Mouse (Mus musculus): Measurements from ENCODE around the gene Tomm22. TPM values are rescaled to one million over a fixed set of nuclear protein-coding genes. Genes with fewer than 3 reads are reported as not detected.

Tomm22 gene
- polyA plus RNA-seq, 1 experiment from 2014 or later: 134 TPM

GRCm38 (mm10) chr15:79695516-79695915 lies 24.9 kb downstream of the Tomm22 start:
- Histone ChIP-seq H3K27me3 (no peaks in the 10 kb centered on the region), H3K36me3 (replicated peaks) (peaks cover 37% of the 10 kb centered on the region), H3K4me1 (replicated peaks) (peaks cover 69% of the 10 kb centered on the region), H3K9ac (peak overlapping the region; percentile 61; the same call in 1 of the 2 replicates), H3K27ac (replicated peaks) (peak overlapping the region; percentile 95), H3K4me2 (peak overlapping the region; percentile 92), H3K9me3 (replicated peaks) (no peaks in the 10 kb centered on the region), H3K4me3 (replicated peaks) (peak overlapping the region; percentile 96)
- 6% methylated on average over 3 of the region's 3 CpGs for WGBS (ENCODE audit: insufficient replicate concordance)
- peak; percentile 21 for ATAC-seq (ENCODE audit: insufficient read depth)

DNA sequence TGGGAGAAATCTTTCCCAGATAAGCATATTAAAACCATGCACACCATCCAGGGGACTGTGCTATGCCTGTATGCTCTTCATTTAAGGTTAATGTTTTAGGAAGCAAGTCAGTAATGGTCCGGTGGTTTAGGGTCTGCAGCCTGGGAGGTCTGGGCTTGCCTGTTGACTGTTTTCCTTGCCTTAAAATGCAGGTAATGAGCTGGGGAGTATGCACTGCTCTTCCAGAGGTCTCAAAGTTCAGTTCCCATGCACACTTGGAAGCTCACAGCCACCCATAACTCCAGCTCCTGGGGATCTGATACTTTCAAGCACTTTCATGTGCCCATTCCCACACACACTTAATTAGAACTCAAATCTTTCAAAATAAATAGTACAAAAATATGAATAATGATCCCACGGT lies 25.8 kb downstream of the Tomm22 start:
- H3K4me2 ChIP-seq: peak overlapping the region; percentile 92; the same call in 1 of the 2 replicates
- H3K4me1 ChIP-seq (replicated peaks): peaks cover 66% of the 10 kb centered on the region
- no peaks in the 10 kb centered on the region for H3K27me3 ChIP-seq
- peak overlapping the region; percentile 3; the same call in 1 of the 2 replicates for H3K9ac ChIP-seq
- peaks cover 37% of the 10 kb centered on the region for H3K36me3 ChIP-seq (replicated peaks)
- no peaks in the 10 kb centered on the region for H3K9me3 ChIP-seq (replicated peaks)
- H3K27ac ChIP-seq (replicated peaks): peak overlapping the region; percentile 95
- 84% methylated on average over 2 of the region's 2 CpGs for WGBS (ENCODE audit: insufficient replicate concordance)
- ATAC-seq (ENCODE audit: insufficient read depth): no peak
- no peak overlapping the region for H3K4me3 ChIP-seq (replicated peaks)

DNA sequence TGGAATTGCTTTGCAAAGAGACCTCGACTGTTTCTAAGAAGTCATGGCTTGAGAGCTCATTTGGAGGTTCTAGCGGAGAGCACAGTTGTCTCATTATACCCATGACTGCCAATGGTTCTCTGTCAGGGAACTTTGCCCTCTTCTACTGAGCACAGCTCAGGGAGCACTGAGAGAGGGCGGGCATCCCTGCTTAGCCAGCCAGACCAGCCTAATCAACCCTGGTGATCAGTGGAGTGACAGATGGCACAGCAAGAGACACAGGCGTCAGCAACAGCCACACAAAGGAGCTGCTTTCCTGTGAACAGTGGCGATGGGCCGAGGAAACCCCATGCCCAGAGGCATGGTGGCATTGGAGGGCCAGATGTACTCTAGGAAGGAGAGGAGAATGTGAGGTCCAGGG lies 26.4 kb downstream of the Tomm22 start:
- Histone ChIP-seq H3K9ac (no peak overlapping the region), H3K27ac (replicated peaks) (peak overlapping the region; percentile 95), H3K9me3 (replicated peaks) (no peaks in the 10 kb centered on the region), H3K27me3 (no peaks in the 10 kb centered on the region), H3K4me1 (replicated peaks) (peaks cover 61% of the 10 kb centered on the region), H3K36me3 (replicated peaks) (peaks cover 37% of the 10 kb centered on the region), H3K4me2 (peak overlapping the region; percentile 92), H3K4me3 (replicated peaks) (no peak overlapping the region)
- WGBS (ENCODE audit: insufficient replicate concordance): 55% methylated on average over 6 of the region's 6 CpGs
- no peak for ATAC-seq (ENCODE audit: insufficient read depth)

GRCm38 (mm10) chr15:79697558-79698187 lies 27.0 kb downstream of the Tomm22 start:
- 0 out of 2 replicates have a peak overlapping the region, but pooled peaks have one; percentile 92 for H3K4me2 ChIP-seq
- no peak for ATAC-seq (ENCODE audit: insufficient read depth)
- peaks cover 54% of the 10 kb centered on the region for H3K4me1 ChIP-seq (replicated peaks)
- no peaks in the 10 kb centered on the region for H3K27me3 ChIP-seq
- no peaks in the 10 kb centered on the region for H3K9me3 ChIP-seq (replicated peaks)
- peak overlapping the region; percentile 95; the same call in 1 of the 2 replicates for H3K27ac ChIP-seq (replicated peaks)
- H3K9ac ChIP-seq: no peak overlapping the region
- 66% methylated on average over 9 of the region's 9 CpGs for WGBS (ENCODE audit: insufficient replicate concordance)
- peaks cover 37% of the 10 kb centered on the region for H3K36me3 ChIP-seq (replicated peaks)
- no peak overlapping the region for H3K4me3 ChIP-seq (replicated peaks)

- no peak overlapping the region for H3K27ac ChIP-seq (replicated peaks)
- no peak for ATAC-seq (ENCODE audit: insufficient read depth)
- H3K4me3 ChIP-seq (replicated peaks): no peak overlapping the region
- H3K4me1 ChIP-seq (replicated peaks): no peaks in the 10 kb centered on the region
- no peak overlapping the region for H3K9ac ChIP-seq
- H3K4me2 ChIP-seq: no peak overlapping the region
- peaks cover 59% of the 10 kb centered on the region for H3K36me3 ChIP-seq (replicated peaks)
- WGBS (ENCODE audit: insufficient replicate concordance): 78% methylated on average over 17 of the region's 17 CpGs
- H3K27me3 ChIP-seq: no peaks in the 10 kb centered on the region
- H3K9me3 ChIP-seq (replicated peaks): no peaks in the 10 kb centered on the region
These were observed 36.0 kb downstream of the Tomm22 start for GRCm38 (mm10) chr15:79706603-79707214.

DNA sequence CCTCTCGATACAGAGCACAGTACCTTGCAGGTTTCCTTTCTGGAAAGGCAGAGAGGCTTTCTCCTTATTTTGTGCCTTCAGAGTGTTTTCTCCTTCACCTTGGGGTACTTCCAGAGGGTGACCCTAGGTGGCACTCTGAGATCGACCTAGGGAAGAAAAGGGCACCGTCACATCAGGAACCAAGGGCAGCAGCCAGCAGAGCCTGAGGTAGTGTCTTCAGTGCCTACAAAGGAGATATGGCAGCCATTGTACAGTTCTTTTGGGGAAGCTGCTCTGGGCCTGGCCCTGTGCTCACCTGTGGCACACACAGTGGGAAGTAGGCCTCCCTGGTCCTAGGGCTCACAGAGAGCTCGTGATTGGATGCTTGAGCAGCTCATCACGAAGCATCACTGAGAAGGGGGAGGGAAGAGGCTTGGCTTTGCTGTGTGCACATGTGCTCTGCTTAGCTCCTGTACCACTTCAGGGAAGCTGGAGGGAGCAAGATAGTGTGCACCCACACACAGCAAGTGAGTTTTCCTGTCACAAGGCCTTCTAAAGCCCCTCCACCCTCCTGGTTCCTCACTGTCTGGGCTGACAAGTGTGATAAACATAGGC lies 37.7 kb downstream of the Tomm22 start:
- Histone ChIP-seq H3K27ac (replicated peaks) (no peak overlapping the region), H3K4me2 (no peak overlapping the region), H3K9ac (no peak overlapping the region), H3K9me3 (replicated peaks) (no peaks in the 10 kb centered on the region), H3K4me3 (replicated peaks) (no peak overlapping the region), H3K36me3 (replicated peaks) (peaks cover 75% of the 10 kb centered on the region), H3K4me1 (replicated peaks) (0 out of 2 replicates have a peak, but pooled peaks cover 2% of the 10 kb centered on the region), H3K27me3 (no peaks in the 10 kb centered on the region)
- ATAC-seq (ENCODE audit: insufficient read depth): no peak
- 79% methylated on average over 5 of the region's 5 CpGs for WGBS (ENCODE audit: insufficient replicate concordance)

DNA sequence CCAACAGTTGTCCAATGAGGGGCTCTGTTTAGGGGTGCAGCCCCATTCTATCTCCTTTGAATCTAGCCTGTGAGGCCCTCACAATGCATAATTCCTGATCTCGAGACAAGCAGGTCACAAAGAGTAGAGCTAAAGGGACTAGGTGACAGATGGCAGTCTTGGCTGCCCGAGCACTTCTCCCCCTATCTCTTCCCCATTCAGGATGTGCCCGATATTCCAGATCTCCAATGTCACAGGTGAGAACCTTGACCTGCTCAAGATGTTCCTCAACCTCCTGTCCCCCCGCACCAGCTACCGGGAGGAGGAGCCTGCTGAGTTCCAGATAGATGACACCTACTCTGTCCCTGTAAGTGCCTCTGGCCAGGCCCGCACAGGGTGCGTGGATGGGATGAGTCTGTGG lies 45.0 kb downstream of the Tomm22 start:
- no peak overlapping the region for H3K9ac ChIP-seq
- H3K27ac ChIP-seq (replicated peaks): no peak overlapping the region
- 80% methylated on average over 7 of the region's 7 CpGs for WGBS (ENCODE audit: insufficient replicate concordance)
- H3K4me2 ChIP-seq: no peak overlapping the region
- H3K27me3 ChIP-seq: no peaks in the 10 kb centered on the region
- H3K9me3 ChIP-seq (replicated peaks): no peaks in the 10 kb centered on the region
- no peak for ATAC-seq (ENCODE audit: insufficient read depth)
- H3K36me3 ChIP-seq (replicated peaks): peaks cover 100% of the 10 kb centered on the region
- 0 out of 2 replicates have a peak, but pooled peaks cover 9% of the 10 kb centered on the region for H3K4me1 ChIP-seq (replicated peaks)
- H3K4me3 ChIP-seq (replicated peaks): no peak overlapping the region

GRCm38 (mm10) chr15:79716710-79717109 lies 46.0 kb downstream of the Tomm22 start:
- H3K9me3 ChIP-seq (replicated peaks): no peaks in the 10 kb centered on the region
- no peak overlapping the region for H3K27ac ChIP-seq (replicated peaks)
- no peak overlapping the region for H3K4me3 ChIP-seq (replicated peaks)
- H3K4me1 ChIP-seq (replicated peaks): 0 out of 2 replicates have a peak, but pooled peaks cover 9% of the 10 kb centered on the region
- ATAC-seq (ENCODE audit: insufficient read depth): no peak
- no peak overlapping the region for H3K9ac ChIP-seq
- no peaks in the 10 kb centered on the region for H3K27me3 ChIP-seq
- no peak overlapping the region for H3K4me2 ChIP-seq
- H3K36me3 ChIP-seq (replicated peaks): peaks cover 98% of the 10 kb centered on the region
- 88% methylated on average over 6 of the region's 6 CpGs for WGBS (ENCODE audit: insufficient replicate concordance)

DNA sequence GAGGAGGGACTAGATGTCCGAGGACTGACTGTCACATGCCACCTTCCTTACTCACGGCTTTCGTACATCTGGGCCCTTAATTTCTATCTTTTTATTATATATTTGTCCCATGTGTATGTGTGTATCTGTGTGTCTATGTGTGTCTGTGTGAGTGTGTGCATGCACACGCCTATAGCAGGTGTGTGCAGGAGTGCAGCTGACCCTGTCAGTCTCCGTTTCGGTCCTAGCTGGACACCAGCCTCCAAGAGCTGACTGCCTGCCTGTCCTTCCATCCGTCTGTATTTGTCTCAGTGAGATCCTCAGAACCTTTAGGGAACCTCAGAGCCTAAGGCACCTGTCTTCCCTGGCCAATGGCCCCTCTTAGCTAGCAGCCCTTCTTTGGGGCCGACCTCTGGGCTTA lies 49.6 kb downstream of the Tomm22 start:
- H3K9me3 ChIP-seq (replicated peaks): no peaks in the 10 kb centered on the region
- 87% methylated on average over 8 of the region's 8 CpGs for WGBS (ENCODE audit: insufficient replicate concordance)
- no peak overlapping the region for H3K4me2 ChIP-seq
- no peak overlapping the region for H3K27ac ChIP-seq (replicated peaks)
- H3K36me3 ChIP-seq (replicated peaks): peaks cover 86% of the 10 kb centered on the region
- ATAC-seq (ENCODE audit: insufficient read depth): no peak
- no peaks in the 10 kb centered on the region for H3K27me3 ChIP-seq
- no peak overlapping the region for H3K4me3 ChIP-seq (replicated peaks)
- H3K4me1 ChIP-seq (replicated peaks): no peaks in the 10 kb centered on the region
- no peak overlapping the region for H3K9ac ChIP-seq

DNA sequence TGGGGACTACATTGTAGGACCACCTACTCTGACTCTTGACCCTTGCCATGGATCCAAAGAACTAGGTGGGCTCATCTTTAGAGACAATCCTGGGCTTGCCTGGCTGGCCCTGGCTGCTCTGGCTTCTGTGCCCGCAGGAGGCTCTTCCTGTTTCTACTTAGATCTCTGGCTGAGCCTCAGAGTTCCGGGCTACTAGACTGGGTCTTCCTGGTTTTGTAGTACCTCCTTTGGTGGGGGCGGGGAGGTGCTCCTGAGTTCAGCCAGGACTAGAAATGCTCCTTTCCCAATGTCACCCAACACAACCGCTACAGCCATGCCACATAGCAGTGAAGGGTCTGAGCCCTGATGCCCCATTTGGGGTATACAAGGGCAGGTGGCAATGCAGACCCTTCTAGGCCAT lies 50.1 kb downstream of the Tomm22 start:
- Histone ChIP-seq H3K4me1 (replicated peaks) (no peaks in the 10 kb centered on the region), H3K36me3 (replicated peaks) (peaks cover 83% of the 10 kb centered on the region), H3K27me3 (no peaks in the 10 kb centered on the region), H3K9me3 (replicated peaks) (no peaks in the 10 kb centered on the region), H3K4me3 (replicated peaks) (no peak overlapping the region), H3K27ac (replicated peaks) (no peak overlapping the region), H3K4me2 (no peak overlapping the region), H3K9ac (no peak overlapping the region)
- WGBS (ENCODE audit: insufficient replicate concordance): 56% methylated on average over 4 of the region's 4 CpGs
- no peak for ATAC-seq (ENCODE audit: insufficient read depth)

Data from liver, embryonic 15.5 days (tissue).